9 mouse cellular contexts compared by ENCODE assay signal in the genomic region with DNA sequence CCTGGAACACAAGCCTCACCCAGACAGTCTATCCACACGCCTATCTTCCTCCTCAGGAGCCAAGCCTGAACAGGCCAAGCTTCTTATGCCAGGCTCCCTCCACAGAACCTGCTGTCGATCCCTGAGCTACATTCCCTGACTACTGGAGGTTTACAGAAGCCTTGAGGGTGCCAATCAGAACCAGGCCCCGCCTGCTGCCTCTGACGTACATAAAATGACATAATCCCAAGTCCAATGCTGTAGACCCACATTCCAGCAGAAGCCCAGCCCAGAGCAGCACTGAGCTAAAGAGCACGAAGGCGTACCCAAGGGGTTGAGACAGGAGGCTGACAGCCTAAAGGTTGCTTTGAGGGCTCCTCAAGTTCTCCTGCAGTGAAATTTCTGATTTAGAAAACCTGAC. TPM values are rescaled to one million over a fixed set of nuclear protein-coding genes. Genes with fewer than 3 reads are reported as not detected.
A peak's percentile ranks its signal among the peaks of the same experiment; 100 is the strongest.
DNase-seq lines count a peak whose midpoint lies in the region; ATAC-seq and TF ChIP-seq lines count a peak whose summit lies in the region.
"Had no signal": no experiment of that assay in that cellular context is flagged by ENCODE, and none has a peak within 500 bp of the region (broad histone marks: within the 10 kb centered on the region; RNA-seq: fewer than 3 reads in every experiment).

No protein-coding gene starts in this region.

- no peaks in the 10 kb centered on the region for H3K9me3 ChIP-seq in hindbrain, postnatal 0 days (ENCODE audit: low read length)
- H3K9me3 ChIP-seq: megakaryocyte, embryonic 14.5 days had no signal

- peak; percentile 25 for ATAC-seq in Patski
- ATAC-seq in hindbrain, postnatal 0 days: peak; percentile 54
- ATAC-seq in granulocyte monocyte progenitor cell, adult 5-6 weeks (replicated peaks; ENCODE audit: poor library complexity, severe bottlenecking): no peak

- CTCF ChIA-PET in Patski (lab: Charles Lee): interaction anchor here (1.1 to 1.5 kb wide), 3 partner anchors 52 to 93 kb away, joined by 3 read pairs; no protein-coding TSS in a partner anchor

- POLR2A ChIA-PET in Patski (lab: Charles Lee): interaction anchor here (0.9 kb wide), 2 partner anchors 26 to 57 kb away, joined by 3 read pairs; no protein-coding TSS in a partner anchor

- no peak overlapping the region for H3K4me3 ChIP-seq in hindbrain, postnatal 0 days (ENCODE audit: low read length)
- H3K4me3 ChIP-seq: megakaryocyte, embryonic 14.5 days had no signal

- peaks cover 59% of the 10 kb centered on the region for H3K4me1 ChIP-seq in hindbrain, postnatal 0 days (ENCODE audit: insufficient read depth, low read length)

- no peak for DNase-seq in Patski (ENCODE audit: low read depth, low spot score)
- DNase-seq in brain, embryonic 14.5 days (ENCODE audit: low read depth): peak; percentile 83
- peak; percentile 58 to 69 for DNase-seq in frontal cortex, postnatal 25 days (ENCODE audit: low spot score in 2 of 2)
- DNase-seq in hindbrain, postnatal 0 days (ENCODE audit: low spot score): peak; percentile 80
- peak; percentile 82 for DNase-seq in left cerebral cortex, adult 11 months (ENCODE audit: low spot score)
- peak; percentile 96 for DNase-seq in lung, postnatal 36 days
- DNase-seq in testis, postnatal 14 days (ENCODE audit: low spot score): peak; percentile 29

- H3K27ac ChIP-seq in hindbrain, postnatal 0 days: peak overlapping the region; percentile 85

- H3K9ac ChIP-seq in hindbrain, postnatal 0 days (replicated peaks; ENCODE audit: low read length): 0 out of 2 replicates have a peak overlapping the region, but pooled peaks have one; percentile 17

- TF ChIP-seq CTCF in Patski (IDR thresholded peaks at IDR 0.05): no peak
- no peak for TF ChIP-seq CTCF in brain, embryonic 14.5 days (IDR thresholded peaks at IDR 0.05; ENCODE audit: borderline replicate concordance, extremely low read depth, insufficient read depth, insufficient read length)
- TF ChIP-seq CTCF in hindbrain, postnatal 0 days (IDR thresholded peaks at IDR 0.05; ENCODE audit: low read depth): peak; percentile 16; the same call in 1 of the 2 replicates

- 40% methylated on average over 6 of the region's 6 CpGs for WGBS in hindbrain, postnatal 0 days

- TF ChIP-seq POLR2A in brain, embryonic 14.5 days (IDR thresholded peaks at IDR 0.05; ENCODE audit: borderline replicate concordance, extremely low read depth, insufficient read depth, insufficient read length, poor library complexity, severe bottlenecking): no peak

- 0 out of 2 replicates have a peak overlapping the region, but pooled peaks have one; percentile 13 for H3K4me2 ChIP-seq in hindbrain, postnatal 0 days (ENCODE audit: low read depth, low read length)

- H3K36me3 ChIP-seq in hindbrain, postnatal 0 days (ENCODE audit: insufficient read depth, low read length): no peaks in the 10 kb centered on the region

- H3K27me3 ChIP-seq in Patski: no peaks in the 10 kb centered on the region
- H3K27me3 ChIP-seq in hindbrain, postnatal 0 days (ENCODE audit: insufficient read depth, low read length): no peaks in the 10 kb centered on the region
- H3K27me3 ChIP-seq: megakaryocyte, embryonic 14.5 days had no signal

- in situ Hi-C loops in Patski (cut with MboI; ENCODE audit: low pct_unique_long_range_greater_than_20kb): loop anchor here (25.0 kb wide), 1 partner anchor 441 kb away; a partner anchor contains a TSS

RNA-seq across cellular contexts. Expression of a gene that starts 6.0 kb away (rescaled TPM):
- polyA plus RNA-seq in Patski (2021): 16.7 TPM
- 24.1 and 31.1 TPM in 2 replicates for polyA plus RNA-seq in brain, embryonic 14.5 days (2012; rRNA removed)
- 43.8 and 45.5 TPM in 2 replicates for total RNA-seq in hindbrain, postnatal 0 days (2014; rRNA removed)
- polyA plus RNA-seq in hindbrain, postnatal 0 days (2015; fragmentation: Nextera tagmentation; extraction: Ambion mirVana): 50.6 and 52.0 TPM in 2 replicates
- 12.3 and 15.8 TPM in 2 replicates for total RNA-seq in granulocyte monocyte progenitor cell, adult 5-6 weeks (2014; fragmentation: Nextera tagmentation)
- total RNA-seq in granulocyte monocyte progenitor cell, adult 5-6 weeks (2017): 8.4 and 8.7 TPM in 2 replicates

RNA-seq across cellular contexts. Expression of a gene that starts 26.8 kb away (rescaled TPM):
- 48.1 TPM for polyA plus RNA-seq in Patski (2021)
- 193 and 214 TPM in 2 replicates for polyA plus RNA-seq in brain, embryonic 14.5 days (2012; rRNA removed)
- 361 and 373 TPM in 2 replicates for total RNA-seq in hindbrain, postnatal 0 days (2014; rRNA removed)
- 177 and 182 TPM in 2 replicates for polyA plus RNA-seq in hindbrain, postnatal 0 days (2015; fragmentation: Nextera tagmentation; extraction: Ambion mirVana)
- not detected in 2 replicates for total RNA-seq in granulocyte monocyte progenitor cell, adult 5-6 weeks (2014; fragmentation: Nextera tagmentation)
- not detected in 2 replicates for total RNA-seq in granulocyte monocyte progenitor cell, adult 5-6 weeks (2017)

RNA-seq across cellular contexts. Expression of a gene that starts 32.5 kb away (rescaled TPM):
- polyA plus RNA-seq in Patski (2021): 11.0 TPM
- polyA plus RNA-seq in brain, embryonic 14.5 days (2012; rRNA removed): 14.2 and 14.5 TPM in 2 replicates
- total RNA-seq in hindbrain, postnatal 0 days (2014; rRNA removed): 11.0 and 12.7 TPM in 2 replicates
- 12.7 and 16.4 TPM in 2 replicates for polyA plus RNA-seq in hindbrain, postnatal 0 days (2015; fragmentation: Nextera tagmentation; extraction: Ambion mirVana)
- total RNA-seq in granulocyte monocyte progenitor cell, adult 5-6 weeks (2014; fragmentation: Nextera tagmentation): 84.7 and 86.6 TPM in 2 replicates
- total RNA-seq in granulocyte monocyte progenitor cell, adult 5-6 weeks (2017): 23.4 and 23.8 TPM in 2 replicates

RNA-seq across cellular contexts. Expression of a gene that starts 45.5 kb away (rescaled TPM):
- 2.8 TPM for polyA plus RNA-seq in Patski (2021)
- 3.0 and 3.8 TPM in 2 replicates for polyA plus RNA-seq in brain, embryonic 14.5 days (2012; rRNA removed)
- 1.6 and 1.8 TPM in 2 replicates for total RNA-seq in hindbrain, postnatal 0 days (2014; rRNA removed)
- 4.0 and 4.9 TPM in 2 replicates for polyA plus RNA-seq in hindbrain, postnatal 0 days (2015; fragmentation: Nextera tagmentation; extraction: Ambion mirVana)
- total RNA-seq in granulocyte monocyte progenitor cell, adult 5-6 weeks (2014; fragmentation: Nextera tagmentation): 0.24 and 5.1 TPM in 2 replicates
- 0.82 and 3.6 TPM in 2 replicates for total RNA-seq in granulocyte monocyte progenitor cell, adult 5-6 weeks (2017)

RNA-seq across cellular contexts. Expression of a gene that starts 53.2 kb away (rescaled TPM):
- 0.55 TPM for polyA plus RNA-seq in Patski (2021)
- polyA plus RNA-seq in brain, embryonic 14.5 days (2012; rRNA removed): 3.7 and 3.8 TPM in 2 replicates
- total RNA-seq in hindbrain, postnatal 0 days (2014; rRNA removed): 0.11 and 0.16 TPM in 2 replicates
- 1.8 and 2.1 TPM in 2 replicates for polyA plus RNA-seq in hindbrain, postnatal 0 days (2015; fragmentation: Nextera tagmentation; extraction: Ambion mirVana)
- total RNA-seq in granulocyte monocyte progenitor cell, adult 5-6 weeks (2014; fragmentation: Nextera tagmentation): 0.75 and 2.5 TPM in 2 replicates
- total RNA-seq in granulocyte monocyte progenitor cell, adult 5-6 weeks (2017): 0.13 TPM in 1 of 2 replicates, not detected in the other
